Mouse (Mus musculus) left cerebral cortex, postnatal 25 days (tissue): ENCODE data around the gene Mrps36. TPM values are rescaled to one million over a fixed set of nuclear protein-coding genes. Genes with fewer than 3 reads are reported as not detected.

Experiments used
- total RNA-seq, 2 experiments: library from RNA; stranded (reverse); gene quantifications; 2 replicates each; pipeline ENCODE4 v1.2.3; 2021

Mrps36 gene
- total RNA-seq, 2 experiments from 2014 or later: 56.5 to 61.3 TPM

Other genes with a start within 250 kb of the Mrps36 start
- gene Ocln, start 191.9 kb downstream of the Mrps36 start, total RNA-seq: 10 to 100 TPM in 1 of 2 experiments, 1 to 10 TPM in 1; 9.2 to 10.6 TPM
- gene Marveld2, start 127.7 kb downstream of the Mrps36 start, total RNA-seq: 1 to 10 TPM; 1.2 to 1.8 TPM
- 10 to 100 TPM; 88.7 to 89.7 TPM for gene Ak6, start 93.7 kb downstream of the Mrps36 start, total RNA-seq
- 10 to 100 TPM; 14.2 to 15.5 TPM for gene Rad17, start 93.6 kb downstream of the Mrps36 start, total RNA-seq
- gene Taf9, start 93.1 kb downstream of the Mrps36 start, total RNA-seq: 10 to 100 TPM; 27.4 to 30.9 TPM
- gene Ccdc125, start 74.9 kb downstream of the Mrps36 start, total RNA-seq: under 1 TPM in 1 of 2 experiments, not detected in 1; 0.23 TPM
- 10 to 100 TPM; 35.3 to 39.3 TPM for gene Cdk7, start 13.7 kb downstream of the Mrps36 start, total RNA-seq
- under 1 TPM; 0.53 to 0.57 TPM for gene Cenph, start 31.2 kb upstream of the Mrps36 start, total RNA-seq
- 1 to 10 TPM; 1.7 to 1.8 TPM for gene Ccnb1, start 41.9 kb upstream of the Mrps36 start, total RNA-seq
- 10 to 100 TPM; 43.3 to 49.5 TPM for gene Slc30a5, start 88.8 kb upstream of the Mrps36 start, total RNA-seq